Mouse (Mus musculus) MEL (cell line): ENCODE data around the gene Camk1d. TPM values are rescaled to one million over a fixed set of nuclear protein-coding genes. Genes with fewer than 3 reads are reported as not detected.

Experiments used
- DNase-seq: peaks from one replicate; pipeline ENCODE4 v3.0.0; 2011; ENCODE audit warnings: low read depth, low spot score
- H3K27ac ChIP-seq: 2 replicates; pipeline ENCODE4 v1.5.1; 2012; ENCODE audit warnings: low read depth, mild to moderate bottlenecking, control low read depth, low read length, moderate library complexity; ENCODE audit not compliant: control insufficient read depth
- H3K27me3 ChIP-seq, 2 experiments: fragments of 150-350 bp in 1 of 2; sonication (generic) in 1 of 2; 2 replicates each; pipeline ENCODE4 v1.6.1; 2012; ENCODE audit warnings: low read length in 2 of 2, mild to moderate bottlenecking in 2 of 2, improper control_type of control experiment in 1 of 2, moderate library complexity in 1 of 2; ENCODE audit not compliant: insufficient read depth in 2 of 2, control insufficient read depth in 1 of 2
- H3K36me3 ChIP-seq, 2 experiments: 2 replicates each; pipeline ENCODE4 v1.6.1; 2012 to 2014; ENCODE audit warnings: low read length in 2 of 2, improper control_type of control experiment in 1 of 2, inconsistent platforms in 1 of 2, mild to moderate bottlenecking in 1 of 2; ENCODE audit not compliant: insufficient read depth in 2 of 2, control insufficient read depth in 1 of 2
- H3K4me1 ChIP-seq, 2 experiments: fragments of 150-350 bp in 1 of 2; sonication (generic) in 1 of 2; 2 replicates each; pipeline ENCODE4 v1.6.1; 2012; ENCODE audit warnings: low read length in 2 of 2, improper control_type of control experiment in 1 of 2, mild to moderate bottlenecking in 1 of 2; ENCODE audit not compliant: insufficient read depth in 2 of 2, control insufficient read depth in 1 of 2
- H3K4me3 ChIP-seq, 2 experiments: fragments of 150-350 bp in 1 of 2; sonication (generic) in 1 of 2; 2 replicates each; pipeline ENCODE4 v1.5.1; 2012; ENCODE audit warnings: low read depth in 2 of 2, low read length in 2 of 2, mild to moderate bottlenecking in 2 of 2, moderate library complexity in 2 of 2, control low read depth in 1 of 2, improper control_type of control experiment in 1 of 2; ENCODE audit not compliant: control insufficient read depth in 1 of 2, insufficient read depth in 1 of 2
- H3K79me2 ChIP-seq: 2 replicates; pipeline ENCODE4 v1.6.1; 2012; ENCODE audit warnings: mild to moderate bottlenecking, low read length, moderate library complexity; ENCODE audit not compliant: control insufficient read depth, poor library complexity, insufficient read depth
- H3K9ac ChIP-seq: 2 replicates; pipeline ENCODE4 v1.6.1; 2012; ENCODE audit warnings: low read depth, mild to moderate bottlenecking, control low read depth, low read length, moderate library complexity; ENCODE audit not compliant: control insufficient read depth, poor library complexity, severe bottlenecking
- H3K9me3 ChIP-seq: fragments of 150-350 bp; sonication (generic); replicated peaks from 2 replicates; pipeline ENCODE4 v1.6.1; 2012; ENCODE audit warnings: mild to moderate bottlenecking, low read length, improper control_type of control experiment, moderate library complexity; ENCODE audit not compliant: insufficient read depth
- BHLHE40 ChIP-seq: IDR thresholded peaks from 2 replicates; pipeline ENCODE4 v1.6.1; 2012; ENCODE audit warnings: low read depth, mild to moderate bottlenecking, inconsistent platforms, low read length, improper control_type of control experiment, borderline replicate concordance
- CHD2 ChIP-seq: IDR thresholded peaks from 2 replicates; pipeline ENCODE4 v1.6.1; 2011; ENCODE audit warnings: low read length, improper control_type of control experiment
- E2F4 ChIP-seq: IDR thresholded peaks from 2 replicates; pipeline ENCODE4 v1.6.1; 2011; ENCODE audit warnings: low read depth, low read length, improper control_type of control experiment, borderline replicate concordance
- EP300 ChIP-seq, 2 experiments: IDR thresholded peaks; 2 replicates each; pipeline ENCODE4 v1.6.1; 2011; ENCODE audit warnings: improper control_type of control experiment in 2 of 2, low read length in 2 of 2, low read depth in 1 of 2, mild to moderate bottlenecking in 1 of 2
- GABPA ChIP-seq: IDR thresholded peaks from 2 replicates; pipeline ENCODE4 v1.6.1; 2012; ENCODE audit warnings: low read depth, mild to moderate bottlenecking, inconsistent platforms, low read length, improper control_type of control experiment, moderate library complexity
- GATA1 ChIP-seq: IDR thresholded peaks from 2 replicates; pipeline ENCODE4 v1.6.1; 2011; ENCODE audit warnings: low read depth, low read length, improper control_type of control experiment
- HCFC1 ChIP-seq: IDR thresholded peaks from 2 replicates; pipeline ENCODE4 v1.6.1; 2012; ENCODE audit warnings: low read depth, mild to moderate bottlenecking, inconsistent platforms, low read length, improper control_type of control experiment, moderate library complexity
- JUND ChIP-seq: IDR thresholded peaks from 2 replicates; pipeline ENCODE4 v1.6.1; 2011; ENCODE audit warnings: low read depth, mild to moderate bottlenecking, improper control_type of control experiment, low read length
- KAT2A ChIP-seq: conservative IDR thresholded peaks from 2 replicates; pipeline ENCODE4 v1.6.1; 2012; ENCODE audit warnings: low read depth, low read length, improper control_type of control experiment, inconsistent platforms
- MAFK ChIP-seq: IDR thresholded peaks from 2 replicates; pipeline ENCODE4 v1.6.1; 2011; ENCODE audit warnings: low read depth, mild to moderate bottlenecking, low read length, improper control_type of control experiment, borderline replicate concordance
- MEF2A ChIP-seq: IDR thresholded peaks from 2 replicates; pipeline ENCODE4 v1.6.1; 2014; ENCODE audit warnings: low read depth, mild to moderate bottlenecking, inconsistent platforms, low read length, improper control_type of control experiment; ENCODE audit not compliant: poor library complexity, insufficient replicate concordance, severe bottlenecking; ENCODE audit errors: extremely low read depth
- MXI1 ChIP-seq: IDR thresholded peaks from 2 replicates; pipeline ENCODE4 v1.6.1; 2011; ENCODE audit warnings: mild to moderate bottlenecking, low read depth, low read length, improper control_type of control experiment
- MYB ChIP-seq: IDR thresholded peaks from 2 replicates; pipeline ENCODE4 v1.6.1; 2011; ENCODE audit warnings: mild to moderate bottlenecking, low read depth, low read length, improper control_type of control experiment
- NRF1 ChIP-seq: IDR thresholded peaks from 2 replicates; pipeline ENCODE4 v1.6.1; 2014; ENCODE audit warnings: low read depth, mild to moderate bottlenecking, inconsistent platforms, low read length, improper control_type of control experiment, moderate library complexity; ENCODE audit not compliant: poor library complexity, insufficient read depth, severe bottlenecking
- POLR2A ChIP-seq, 2 experiments: IDR thresholded peaks; 2 replicates each; pipeline ENCODE4 v1.6.1; 2011 to 2012; ENCODE audit warnings: low read length in 2 of 2, mild to moderate bottlenecking in 2 of 2, control low read depth in 1 of 2, improper control_type of control experiment in 1 of 2, low read depth in 1 of 2, moderate library complexity in 1 of 2; ENCODE audit not compliant: control insufficient read depth in 1 of 2, insufficient read depth in 1 of 2, poor library complexity in 1 of 2
- POLR2AphosphoS5 ChIP-seq: IDR thresholded peaks from 2 replicates; pipeline ENCODE4 v1.6.1; 2012; ENCODE audit warnings: low read depth, borderline replicate concordance, mild to moderate bottlenecking, inconsistent platforms, low read length, moderate library complexity, mixed read lengths
- RAD21 ChIP-seq: IDR thresholded peaks from 2 replicates; pipeline ENCODE4 v1.6.1; 2011; ENCODE audit warnings: mild to moderate bottlenecking, low read depth, low read length, improper control_type of control experiment
- SIN3A ChIP-seq: IDR thresholded peaks from 2 replicates; pipeline ENCODE4 v1.6.1; 2012; ENCODE audit warnings: low read length, improper control_type of control experiment, inconsistent platforms
- SMC3 ChIP-seq: IDR thresholded peaks from 2 replicates; pipeline ENCODE4 v1.6.1; 2011; ENCODE audit warnings: low read depth, low read length, improper control_type of control experiment
- TCF12 ChIP-seq: IDR thresholded peaks from 2 replicates; pipeline ENCODE4 v1.6.1; 2014; ENCODE audit warnings: low read depth, mild to moderate bottlenecking, inconsistent platforms, low read length, improper control_type of control experiment, moderate library complexity
- USF1 ChIP-seq: IDR thresholded peaks from 2 replicates; pipeline ENCODE4 v1.6.1; 2014; ENCODE audit warnings: low read depth, mild to moderate bottlenecking, inconsistent platforms, low read length, improper control_type of control experiment, moderate library complexity
- USF2 ChIP-seq, 2 experiments: IDR thresholded peaks; 2 replicates each; pipeline ENCODE4 v1.6.1; 2011 to 2012; ENCODE audit warnings: improper control_type of control experiment in 2 of 2, low read length in 2 of 2, borderline replicate concordance in 1 of 2, inconsistent platforms in 1 of 2, low read depth in 1 of 2, mild to moderate bottlenecking in 1 of 2; ENCODE audit not compliant: insufficient read depth in 1 of 2
- ZC3H11A ChIP-seq: IDR thresholded peaks from 2 replicates; pipeline ENCODE4 v1.6.1; 2012; ENCODE audit warnings: low read depth, mild to moderate bottlenecking, inconsistent platforms, low read length, improper control_type of control experiment
- ZNF384 ChIP-seq: IDR thresholded peaks from 2 replicates; pipeline ENCODE4 v1.6.1; 2012; ENCODE audit warnings: low read depth, mild to moderate bottlenecking, inconsistent platforms, low read length, improper control_type of control experiment
- polyA plus RNA-seq, 2 experiments: library from polyadenylated mRNA; stranded (reverse) in 1 of 2; unstranded in 1 of 2; fragments of >175 nt in 1 of 2; fragments of >200 nt in 1 of 2; gene quantifications; 2 replicates each; pipeline versions ENCODE4 v1.2.1 to v1.2.4; 2012; ENCODE audit warnings: low replicate concordance in 2 of 2, low read depth in 1 of 2; ENCODE audit not compliant: insufficient read length in 2 of 2, insufficient read depth in 1 of 2, missing spikeins in 1 of 2
- total RNA-seq: library from RNA; depleted of rRNA; stranded (reverse); fragments of 300-350 nt; gene quantifications from 2 replicates; pipeline ENCODE4 v1.2.3, GENCODE M21; 2012

Gene Camk1d
- total and polyA plus RNA-seq, 3 experiments = 2.9 to 4.4 TPM; not detected in 1

- Histone ChIP-seq H3K9me3 (no peaks in the 10 kb centered on the region), H3K9ac (no peak overlapping the region), H3K4me1 (peaks cover 0 to 7% of the 10 kb centered on the region in 2 experiments; a peak in 2 of 4 replicates), H3K27me3 (no peaks in the 10 kb centered on the region), H3K27ac (no peak overlapping the region), H3K4me3 (no peak overlapping the region), H3K79me2 (no peaks in the 10 kb centered on the region), H3K36me3 (peaks cover 0 to 5% of the 10 kb centered on the region in 2 experiments; a peak in 2 of 4 replicates)
- TF ChIP-seq USF1 (no peak), GATA1 (peak; percentile 36), JUND (no peak)
- DNase-seq = peak; percentile 19
Measured at GRCm38 (mm10) chr2:5747545-5748043, 33.3 kb upstream of the Camk1d start.

- peaks cover 0 to 7% of the 10 kb centered on the region in 2 experiments; a peak in 2 of 4 replicates for H3K4me1 ChIP-seq
- no peak for TF ChIP-seq BHLHE40
- no peak for TF ChIP-seq ZNF384
- no peak for TF ChIP-seq NRF1
- TF ChIP-seq GABPA = no peak
- no peak for TF ChIP-seq MAFK
- no peak for TF ChIP-seq KAT2A
- TF ChIP-seq MYB = no peak
- H3K36me3 ChIP-seq = peaks cover 0 to 5% of the 10 kb centered on the region in 2 experiments; a peak in 2 of 4 replicates
- DNase-seq = no peak
- H3K79me2 ChIP-seq = no peaks in the 10 kb centered on the region
- no peaks in the 10 kb centered on the region for H3K9me3 ChIP-seq
- no peak overlapping the region for H3K4me3 ChIP-seq
- H3K27me3 ChIP-seq = no peaks in the 10 kb centered on the region
- H3K9ac ChIP-seq = no peak overlapping the region
- H3K27ac ChIP-seq = no peak overlapping the region
Measured at GRCm38 (mm10) chr2:5746529-5746928, 32.2 kb upstream of the Camk1d start.

DNA sequence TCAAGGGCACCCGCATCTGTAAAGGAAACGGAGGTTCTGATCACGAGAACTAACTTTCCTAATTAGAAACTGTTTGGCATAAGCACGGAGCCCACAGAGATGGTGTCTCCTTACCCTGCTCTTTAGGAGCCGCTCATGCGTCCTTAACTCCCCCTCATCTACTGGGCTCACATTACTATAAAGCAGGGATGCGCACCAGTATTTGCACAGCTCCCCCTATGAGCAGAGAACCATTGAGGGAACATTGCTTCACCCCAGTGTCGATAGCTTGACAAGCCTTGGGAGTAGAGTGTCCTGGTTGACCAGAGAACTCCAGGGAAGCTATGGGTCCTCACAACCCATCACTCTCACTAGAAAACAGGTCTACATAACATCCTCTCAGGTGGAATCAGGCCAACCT is 29.6 kb upstream of the Camk1d start:
- no peaks in the 10 kb centered on the region for H3K9me3 ChIP-seq
- H3K36me3 ChIP-seq = peaks cover 0 to 3% of the 10 kb centered on the region in 2 experiments; a peak in 1 of 4 replicates
- H3K27ac ChIP-seq = no peak overlapping the region
- TF ChIP-seq SIN3A (no peak), POLR2A (IDR thresholded peaks at IDR 0.05; ENCODE audit: control insufficient read depth in 1 of 2, insufficient read depth in 1 of 2, low read depth in 1 of 2, low read length in 2 of 2, poor library complexity in 1 of 2) (no peak), MYB (no peak), KAT2A (no peak), GABPA (no peak), HCFC1 (no peak), ZC3H11A (no peak), BHLHE40 (no peak), TCF12 (no peak), SMC3 (no peak), RAD21 (no peak), MXI1 (no peak), MEF2A (no peak), E2F4 (no peak), NRF1 (no peak), CHD2 (no peak), EP300 (IDR thresholded peaks at IDR 0.05; ENCODE audit: low read depth in 1 of 2, low read length in 2 of 2) (no peak), USF2 (IDR thresholded peaks at IDR 0.05; ENCODE audit: borderline replicate concordance in 1 of 2, insufficient read depth in 1 of 2, low read depth in 1 of 2, low read length in 2 of 2) (no peak), POLR2AphosphoS5 (no peak)
- TF ChIP-seq, all 39 proteins: peak for 0
- Histone ChIP-seq H3K27me3 (no peaks in the 10 kb centered on the region), H3K4me1 (peaks cover 0 to 7% of the 10 kb centered on the region in 2 experiments; a peak in 1 of 4 replicates), H3K9ac (no peak overlapping the region), H3K4me3 (no peak overlapping the region), H3K79me2 (no peaks in the 10 kb centered on the region)
- DNase-seq = no peak
